Mouse (Mus musculus) kidney, postnatal 25 days (tissue): Measurements from ENCODE around the gene Mbd6.

Experiments
- DNase-seq, 2 experiments: peaks; one replicate each; pipeline ENCODE4 v3.0.0; 2021; ENCODE audit warnings: mixed read lengths in 2 of 2

Gene Mbd6

DNA sequence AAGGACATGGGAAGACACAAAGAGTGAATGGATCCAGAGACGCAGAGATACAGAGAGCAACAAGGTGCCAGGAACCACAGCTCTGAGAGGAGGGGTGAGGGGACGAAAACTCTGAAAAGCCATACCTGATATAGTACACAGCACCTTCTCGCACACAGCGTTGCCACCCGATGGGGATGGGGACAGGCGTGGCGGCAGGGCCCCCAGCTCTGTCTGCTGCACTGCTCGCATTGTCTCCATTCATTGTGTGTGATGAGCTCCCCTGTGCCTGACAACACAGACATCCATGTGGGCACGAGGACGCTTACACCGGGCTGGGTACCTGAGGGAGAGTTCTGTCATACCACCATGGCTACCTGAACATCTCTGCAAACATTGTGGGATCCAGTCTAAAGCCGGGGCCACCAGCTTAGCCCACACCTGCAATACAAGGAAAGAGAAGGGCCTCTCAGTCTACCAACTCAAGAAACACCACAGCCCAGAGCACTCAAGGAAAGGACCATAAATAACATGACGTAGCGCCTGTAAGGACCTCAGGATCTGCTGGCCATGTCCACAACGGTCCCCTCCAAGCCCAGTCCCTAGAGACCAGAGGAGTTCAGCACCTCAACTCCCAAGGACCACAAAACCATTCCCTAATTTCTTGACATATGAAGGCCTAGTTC lies 1.4 kb downstream of the Mbd6 start:
- no peak for DNase-seq

- peak in 1 of 2 experiments; percentile 57 for DNase-seq
These were observed 2.1 kb downstream of the Mbd6 start for GRCm38 (mm10) chr10:127286730-127287129.

- no peak for DNase-seq
These were observed 2.6 kb downstream of the Mbd6 start for GRCm38 (mm10) chr10:127286194-127286593.

DNA sequence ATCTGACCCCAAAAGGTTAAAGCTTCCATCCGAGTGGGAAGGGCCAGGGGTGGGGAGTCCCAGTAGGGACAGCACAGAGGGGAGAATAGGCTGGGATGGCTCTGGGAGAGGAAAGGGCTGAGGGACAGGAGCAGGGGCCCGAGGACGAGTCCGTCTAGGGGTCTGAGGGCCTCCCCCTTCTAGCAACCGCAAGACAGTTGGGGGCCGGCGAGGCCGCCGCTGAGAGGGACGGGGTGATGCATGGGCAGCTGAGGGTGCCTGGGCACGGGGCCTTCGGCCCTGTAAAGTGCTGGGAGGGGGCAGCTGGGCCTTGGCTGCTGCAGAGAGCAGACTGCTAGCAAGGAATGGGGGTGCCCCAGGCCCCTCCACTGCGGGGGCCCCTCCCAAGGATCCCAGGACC lies 3.2 kb downstream of the Mbd6 start:
- no peak for DNase-seq

DNA sequence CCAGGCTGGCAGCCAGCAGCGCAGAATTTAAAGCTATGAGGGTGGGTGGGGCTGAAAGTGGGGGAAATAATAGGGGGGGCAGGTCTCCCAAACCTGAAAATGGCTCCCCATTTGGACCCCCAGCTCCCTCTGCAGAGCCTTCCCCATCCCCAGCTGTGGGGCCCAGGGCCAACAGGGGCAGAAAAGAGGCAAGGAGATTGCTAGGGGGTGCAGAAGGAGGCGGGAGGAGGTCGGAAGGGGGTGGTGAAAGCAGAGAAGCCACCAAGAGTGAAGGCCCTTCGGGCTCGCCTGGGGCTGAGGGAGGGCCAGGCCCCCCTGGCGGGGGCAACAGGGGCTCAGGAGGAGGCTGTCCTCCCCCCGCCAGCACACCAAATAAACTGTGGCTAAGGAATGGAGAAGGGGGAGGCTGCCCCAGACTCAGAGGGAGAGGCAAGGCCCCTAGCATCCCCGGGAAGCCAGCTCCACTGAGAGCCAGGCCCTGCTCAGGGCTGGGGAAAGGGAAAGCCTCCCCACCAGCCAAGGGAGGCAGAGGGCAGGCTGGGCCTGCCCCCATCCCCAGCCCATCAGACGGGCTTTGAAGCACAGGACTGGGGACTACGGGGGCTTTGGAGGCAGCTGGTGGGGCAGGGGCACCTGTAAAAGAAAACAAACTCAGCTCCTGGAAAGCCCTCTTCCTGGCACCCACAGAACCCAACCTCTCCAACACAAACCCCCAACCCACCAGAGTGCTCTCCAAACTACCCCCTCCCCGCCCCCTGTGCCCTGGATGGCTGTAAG lies 3.9 kb downstream of the Mbd6 start:
- no peak for DNase-seq

- DNase-seq: no peak
These were observed 4.7 kb downstream of the Mbd6 start for GRCm38 (mm10) chr10:127284105-127284622.

GRCm38 (mm10) chr10:127282620-127283215 lies 6.1 kb downstream of the Mbd6 start:
- DNase-seq: peak in 1 of 2 experiments; percentile 59

DNA sequence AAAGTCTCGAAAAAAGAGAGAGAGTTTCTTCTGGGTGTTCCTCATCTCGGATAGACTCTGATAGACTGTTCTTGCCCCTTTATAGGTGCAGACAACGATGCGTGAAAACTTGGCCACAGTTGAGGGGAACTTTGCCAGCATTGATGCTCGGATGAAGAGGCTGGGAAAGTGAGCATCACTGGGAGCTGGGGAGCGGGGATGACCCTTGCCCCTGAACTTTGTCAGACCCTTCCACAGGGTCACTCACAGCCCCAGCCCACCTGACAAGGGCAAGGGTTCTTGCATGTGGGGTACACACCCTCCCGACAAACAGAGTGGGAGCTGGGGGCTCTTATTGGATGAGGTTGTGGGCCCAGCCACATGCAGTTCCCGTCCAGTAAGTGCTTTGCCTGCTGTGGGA lies 7.5 kb downstream of the Mbd6 start:
- DNase-seq: peak in 1 of 2 experiments; percentile 61

GRCm38 (mm10) chr10:127279730-127280129 lies 9.1 kb downstream of the Mbd6 start:
- no peak for DNase-seq

- DNase-seq: no peak
These were observed 14.4 kb downstream of the Mbd6 start for GRCm38 (mm10) chr10:127274261-127275022.

- DNase-seq: no peak
These were observed 16.4 kb downstream of the Mbd6 start for GRCm38 (mm10) chr10:127272371-127272770.

DNA sequence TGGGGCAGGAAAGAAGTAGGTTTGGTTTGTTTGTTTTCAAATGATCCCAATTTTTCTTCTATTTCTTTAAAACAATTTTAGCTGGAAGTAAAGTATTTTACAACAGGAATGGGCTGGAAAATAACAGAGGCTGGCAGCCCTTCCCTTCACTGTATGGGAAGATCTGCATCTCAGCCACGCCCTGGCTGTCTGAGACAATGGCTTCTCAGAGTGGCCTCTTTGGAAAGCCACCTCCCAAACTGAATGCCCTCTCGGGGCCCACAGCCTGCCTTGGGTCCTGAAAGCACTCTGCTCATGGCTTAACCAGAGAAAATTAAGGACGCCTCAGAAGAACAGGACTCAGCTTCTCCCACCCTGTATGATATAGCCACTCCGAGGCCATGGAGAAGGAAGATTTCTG lies 18.9 kb downstream of the Mbd6 start:
- no peak for DNase-seq

DNA sequence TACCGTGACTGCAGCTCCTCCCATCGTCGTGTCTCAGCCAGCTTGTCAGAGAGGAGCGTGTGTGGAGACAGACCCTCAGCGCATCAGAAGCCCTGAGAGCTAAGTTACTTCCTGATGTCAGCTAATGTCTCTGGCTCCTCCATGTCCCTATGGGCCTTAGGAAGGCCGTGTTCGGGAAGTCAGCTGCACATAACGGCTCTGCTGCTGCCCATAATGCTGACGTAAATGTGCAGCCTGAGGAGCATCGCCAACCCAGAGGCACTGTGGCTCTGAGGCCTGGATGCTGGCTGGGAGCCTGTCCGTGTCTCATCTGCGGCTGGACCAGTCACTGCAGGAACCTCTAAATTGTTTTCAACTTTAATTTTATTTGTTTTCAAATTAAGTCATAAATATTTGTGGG lies 19.8 kb downstream of the Mbd6 start:
- no peak for DNase-seq

- DNase-seq: no peak
These were observed 20.4 kb downstream of the Mbd6 start for GRCm38 (mm10) chr10:127268401-127268800.

- peak in 1 of 2 experiments; percentile 49 for DNase-seq
These were observed 21.5 kb downstream of the Mbd6 start for GRCm38 (mm10) chr10:127267318-127267717.

DNA sequence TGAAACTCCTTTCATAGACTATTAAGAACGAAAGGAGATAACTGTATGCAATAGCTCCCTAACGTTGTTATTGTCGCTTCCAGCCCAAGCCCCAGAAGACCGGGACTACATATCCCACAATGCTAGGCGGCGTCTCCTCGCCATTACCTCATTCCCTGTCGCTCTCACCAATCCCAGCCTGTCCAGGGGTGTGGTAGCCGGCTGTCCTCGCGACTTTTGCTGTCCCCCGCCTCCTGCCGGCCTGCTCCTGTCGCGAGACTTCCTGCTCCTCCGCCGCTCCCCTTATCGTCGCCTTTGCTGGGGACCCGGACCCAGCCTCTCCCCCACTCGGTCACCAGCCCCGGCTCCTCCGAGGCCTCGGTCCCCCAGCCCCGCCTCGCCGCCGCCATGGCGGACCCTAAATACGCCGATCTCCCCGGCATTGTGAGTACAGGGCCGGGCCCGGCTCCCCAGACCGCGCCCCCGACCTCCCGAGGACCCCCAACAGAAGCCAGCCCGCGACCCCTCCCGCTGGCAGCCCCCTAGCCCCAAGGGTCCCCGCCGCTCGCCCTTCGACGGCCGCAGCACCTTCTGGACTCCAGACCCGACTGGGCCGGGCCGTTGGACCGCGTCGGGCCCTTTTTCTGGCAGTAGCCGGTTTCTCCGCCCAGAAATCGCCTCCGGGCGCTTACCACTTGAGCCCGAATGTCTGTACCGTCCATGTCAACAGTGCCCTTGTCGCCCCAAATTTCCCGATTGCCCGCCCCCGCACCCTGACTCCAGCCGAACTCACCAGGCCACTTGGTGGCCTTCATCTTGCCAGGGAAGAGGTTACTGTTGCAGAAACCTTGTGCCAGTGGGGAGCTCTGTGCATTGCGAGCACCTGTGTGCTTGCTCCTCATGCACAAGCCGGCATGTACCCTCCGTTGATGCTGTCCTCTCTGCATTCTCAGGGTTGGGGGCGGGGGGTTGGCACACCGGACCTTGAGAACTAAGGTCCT lies 22.4 kb downstream of the Mbd6 start, which contains the start of gene Dctn2:
Dctn2 (plus strand) TSS at position 257 of the 980 bp plus-strand sequence.
- DNase-seq: peak; percentile 94 to 98

- no peak for DNase-seq
These were observed 23.1 kb downstream of the Mbd6 start for GRCm38 (mm10) chr10:127265727-127266111.

DNA sequence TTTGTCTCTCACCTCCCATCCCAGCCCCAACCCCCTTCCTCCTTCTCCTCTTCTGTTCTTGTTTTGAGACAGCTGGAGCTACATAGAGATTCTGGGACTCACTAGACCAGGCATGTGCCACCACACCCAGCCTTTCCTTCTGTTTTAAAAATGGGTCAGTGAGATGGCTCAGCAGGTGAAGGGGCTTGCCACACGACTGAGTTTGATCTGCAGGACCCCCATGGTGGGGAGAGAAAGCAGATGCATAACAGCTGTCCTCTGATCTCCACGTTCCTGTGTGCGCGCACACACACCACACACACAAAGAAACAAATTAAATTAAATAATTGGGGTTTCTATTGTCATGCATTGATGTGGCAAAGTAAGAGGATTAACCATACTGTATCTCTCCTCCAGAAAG lies 23.8 kb downstream of the Mbd6 start:
- no peak for DNase-seq

- DNase-seq: no peak
These were observed 24.5 kb downstream of the Mbd6 start for GRCm38 (mm10) chr10:127264336-127264735.

DNA sequence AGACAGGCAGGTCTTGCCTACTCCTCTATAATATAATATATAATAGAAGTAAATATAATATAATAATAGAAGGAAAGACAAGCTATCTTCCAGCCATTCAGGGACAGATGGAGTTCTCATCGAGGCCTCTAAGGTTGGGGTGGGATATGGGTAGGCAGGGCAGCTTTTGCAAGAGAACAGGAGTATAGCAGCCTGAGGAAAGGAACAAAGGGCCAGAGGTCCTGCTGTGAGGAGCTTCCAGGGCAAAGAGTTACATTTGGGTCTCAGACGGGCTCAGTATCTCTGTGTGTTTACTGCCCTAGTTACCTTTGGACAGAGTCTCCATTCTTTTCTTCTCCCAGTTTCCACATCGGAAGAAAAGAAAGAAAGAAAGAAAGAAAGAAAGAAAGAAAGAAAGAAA lies 25.2 kb downstream of the Mbd6 start:
- no peak for DNase-seq

DNA sequence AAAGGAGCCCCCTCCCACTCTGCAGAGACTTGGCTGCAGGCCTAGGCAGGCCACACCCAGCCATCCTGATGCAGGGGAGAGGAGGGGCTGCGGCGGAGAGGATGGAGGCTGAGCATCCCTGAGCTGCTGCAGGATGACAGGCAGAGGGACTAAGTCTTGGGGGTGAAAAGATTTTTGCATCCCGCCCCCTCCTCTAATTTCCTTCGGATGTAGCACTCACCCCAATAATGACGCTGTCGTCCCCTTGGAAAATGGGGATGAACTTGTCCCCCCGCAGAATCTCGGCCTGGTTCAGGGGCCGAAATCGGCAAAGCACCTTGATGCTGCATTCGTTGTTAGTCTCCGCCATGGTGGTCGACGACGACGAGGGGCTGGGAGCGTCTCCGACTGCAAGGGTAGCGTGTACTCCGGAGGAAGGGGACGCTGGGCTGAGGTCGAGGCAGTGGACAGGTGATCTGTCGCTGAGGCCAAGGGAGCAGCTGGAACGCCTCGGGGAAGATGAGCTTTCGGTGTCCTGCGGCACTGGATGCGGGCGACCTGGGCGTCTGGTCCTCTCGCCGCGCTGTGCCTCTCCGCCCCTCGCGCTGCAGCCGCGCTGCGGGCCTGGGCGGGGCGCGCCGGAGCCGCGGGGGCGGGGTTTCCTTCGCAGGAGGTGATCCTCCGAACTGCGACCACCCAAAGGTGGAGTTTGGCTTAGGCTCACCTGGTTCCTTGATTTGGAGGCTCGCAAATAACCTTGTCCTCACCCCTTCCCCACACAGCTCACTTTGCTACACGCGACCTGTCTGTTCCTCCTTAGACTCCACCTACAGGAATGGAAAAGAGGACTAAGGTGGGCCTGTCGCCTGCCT lies 26.0 kb downstream of the Mbd6 start, which contains the start of gene Kif5a:
Kif5a (minus strand) TSS at position 801 of the 851 bp plus-strand sequence.
- DNase-seq: peak; percentile 27 to 57
